Mouse (Mus musculus): ENCODE measurements at regions not wholly inside any gene's neighbourhood (a gene's known extent, or its start where the extent isn't known, plus 50 kb on each side); places are given as distances from the start of the nearest gene placed in this dataset.

GRCm38 (mm10) chr8:51032386-51032785 is 2188.6 kb upstream of the Tenm3 start:
- DNase-seq, result no peak
- intact Hi-C loops (cut with DNase I), result no loop called here

- DNase-seq, result no peak
- intact Hi-C loops (cut with DNase I), result no loop called here
Observed at GRCm38 (mm10) chr8:51010508-51010907, 2166.8 kb upstream of the Tenm3 start.

- intact Hi-C loops (cut with DNase I), result no loop called here
- no peak for DNase-seq
Observed at GRCm38 (mm10) chr8:50967386-50967785, 2123.6 kb upstream of the Tenm3 start.

GRCm38 (mm10) chr8:50917540-50917939 is 2073.8 kb upstream of the Tenm3 start:
- intact Hi-C loops (cut with DNase I), result no loop called here
- no peak for DNase-seq

- DNase-seq, result no peak
- intact Hi-C loops (cut with DNase I), result no loop called here
Observed at GRCm38 (mm10) chr8:50916733-50917113, 2073.0 kb upstream of the Tenm3 start.

GRCm38 (mm10) chr8:50915876-50916732 is 2072.4 kb upstream of the Tenm3 start:
- intact Hi-C loops (cut with DNase I), result no loop called here
- DNase-seq, result peak in 1 of 2 experiments; percentile 8

- intact Hi-C loops (cut with DNase I), result no loop called here
- no peak for DNase-seq
Observed at GRCm38 (mm10) chr8:50915259-50915875, 2071.6 kb upstream of the Tenm3 start.

GRCm38 (mm10) chr8:50914615-50915014 is 2070.9 kb upstream of the Tenm3 start:
- intact Hi-C loops (cut with DNase I), result no loop called here
- no peak for DNase-seq

GRCm38 (mm10) chr8:50878198-50878597 is 2034.4 kb upstream of the Tenm3 start:
- DNase-seq, result no peak
- intact Hi-C loops (cut with DNase I), result no loop called here
